In the genomic region with DNA sequence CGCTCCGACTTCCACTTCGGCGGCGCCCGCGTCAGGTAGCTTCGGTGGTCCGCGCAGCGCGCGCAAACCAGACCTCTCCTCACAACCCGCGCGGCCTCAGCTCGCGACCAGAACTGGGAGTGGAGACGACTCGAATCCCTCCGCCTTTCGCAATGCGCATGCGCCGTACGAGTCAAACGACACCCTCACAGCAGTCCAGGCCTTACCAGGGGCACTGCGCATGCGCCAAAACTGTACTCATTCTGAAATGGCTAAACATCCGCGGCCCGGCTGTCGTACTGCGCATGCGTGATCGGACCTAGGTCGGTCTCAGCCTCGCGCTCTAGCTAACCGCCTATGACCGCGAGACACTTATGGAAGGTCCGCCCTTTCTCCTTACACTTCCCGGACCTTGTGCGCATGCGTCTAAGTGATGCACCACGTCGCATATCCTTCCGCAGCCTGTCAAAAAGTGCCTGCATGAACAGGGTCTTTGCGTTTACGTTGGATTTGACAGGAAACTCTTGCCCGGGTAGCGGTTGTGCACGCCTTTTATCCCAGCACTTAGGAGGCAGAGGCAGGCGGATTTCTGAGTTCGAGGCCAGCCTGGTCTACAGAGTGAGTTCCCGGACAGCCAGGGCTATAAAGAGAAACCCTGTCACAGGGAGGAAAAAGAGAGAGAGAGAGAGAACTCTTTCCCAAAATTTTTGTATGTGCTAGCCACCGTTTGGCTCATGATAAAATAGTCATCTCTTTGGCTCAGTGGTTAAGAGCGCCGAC, we compare ENCODE assay signal across 8 mouse cellular contexts. TPM values are rescaled to one million over a fixed set of nuclear protein-coding genes. Genes with fewer than 3 reads are reported as not detected.
DNase-seq lines count a peak whose midpoint lies in the region; ATAC-seq and TF ChIP-seq lines count a peak whose summit lies in the region.

Gene Snrnp70 (minus strand): TSS at position 165 of the 759 bp plus-strand sequence.

- TF ChIP-seq POLR2A in kidney, adult 2 months (IDR thresholded peaks at IDR 0.05; ENCODE audit: low read depth, low read length): peak; percentile 92
- peak; percentile 91 for TF ChIP-seq POLR2A in spleen, adult 2 months (IDR thresholded peaks at IDR 0.05; ENCODE audit: low read depth, low read length)

- H3K27me3 ChIP-seq in embryonic facial prominence, embryonic 13.5 days: no peaks in the 10 kb centered on the region
- no peaks in the 10 kb centered on the region for H3K27me3 ChIP-seq in kidney, adult 2 months (replicated peaks; ENCODE audit: control insufficient read depth, insufficient read depth, low read length)
- H3K27me3 ChIP-seq in limb, embryonic 12.5 days: no peaks in the 10 kb centered on the region
- H3K27me3 ChIP-seq in midbrain, embryonic 15.5 days (replicated peaks): no peaks in the 10 kb centered on the region
- H3K27me3 ChIP-seq in spleen, adult 2 months (ENCODE audit: control insufficient read depth, insufficient read depth, low read length): no peaks in the 10 kb centered on the region

- H3K4me3 ChIP-seq in embryonic facial prominence, embryonic 13.5 days: peak within 1 kb of the TSS; percentile 61
- H3K4me3 ChIP-seq in kidney, adult 2 months (ENCODE audit: insufficient read depth, low read depth, low read length): peak within 1 kb of the TSS; percentile 75
- peak within 1 kb of the TSS; percentile 86 for H3K4me3 ChIP-seq in limb, embryonic 12.5 days (replicated peaks)
- peak within 1 kb of the TSS; percentile 59 for H3K4me3 ChIP-seq in midbrain, embryonic 15.5 days
- H3K4me3 ChIP-seq in spleen, adult 2 months (ENCODE audit: extremely low read depth, insufficient read depth, insufficient read length): peak within 1 kb of the TSS; percentile 85

- ATAC-seq in embryonic facial prominence, embryonic 13.5 days (ENCODE audit: insufficient number of reproducible peaks, insufficient read depth, low FRiP score, low TSS enrichment, low read depth): peak; percentile 95
- ATAC-seq in limb, embryonic 12.5 days (ENCODE audit: insufficient number of reproducible peaks, insufficient read depth, low FRiP score, low TSS enrichment, low read depth): peak; percentile 96
- peak; percentile 96 for ATAC-seq in midbrain, embryonic 15.5 days (replicated peaks)

- peaks cover 17% of the 10 kb centered on the region for H3K4me1 ChIP-seq in embryonic facial prominence, embryonic 13.5 days
- H3K4me1 ChIP-seq in kidney, adult 2 months (ENCODE audit: control insufficient read depth, insufficient read depth, low read length): peaks cover 8% of the 10 kb centered on the region; the same call in 1 of the 2 replicates
- peaks cover 16% of the 10 kb centered on the region for H3K4me1 ChIP-seq in limb, embryonic 12.5 days (replicated peaks)
- H3K4me1 ChIP-seq in midbrain, embryonic 15.5 days: peaks cover 22% of the 10 kb centered on the region
- peaks cover 9% of the 10 kb centered on the region; the same call in 1 of the 2 replicates for H3K4me1 ChIP-seq in spleen, adult 2 months (ENCODE audit: control insufficient read depth, insufficient read depth, insufficient read length)

- peak within 1 kb of the TSS; percentile 99 for H3K27ac ChIP-seq in embryonic facial prominence, embryonic 13.5 days
- peak within 1 kb of the TSS; percentile 63 for H3K27ac ChIP-seq in kidney, adult 2 months (ENCODE audit: insufficient read depth, low read depth, low read length)
- peak within 1 kb of the TSS; percentile 100 for H3K27ac ChIP-seq in limb, embryonic 12.5 days
- H3K27ac ChIP-seq in midbrain, embryonic 15.5 days: peak within 1 kb of the TSS; percentile 92
- peak within 1 kb of the TSS; percentile 87 for H3K27ac ChIP-seq in spleen, adult 2 months (ENCODE audit: insufficient read depth, low read length)

- peak within 1 kb of the TSS; percentile 91 for H3K9ac ChIP-seq in embryonic facial prominence, embryonic 13.5 days
- H3K9ac ChIP-seq in limb, embryonic 12.5 days (replicated peaks): peak within 1 kb of the TSS; percentile 96
- H3K9ac ChIP-seq in midbrain, embryonic 15.5 days: peak within 1 kb of the TSS; percentile 74

- peak within 1 kb of the TSS; percentile 95 for H3K4me2 ChIP-seq in embryonic facial prominence, embryonic 13.5 days
- peak within 1 kb of the TSS; percentile 98 for H3K4me2 ChIP-seq in limb, embryonic 12.5 days
- H3K4me2 ChIP-seq in midbrain, embryonic 15.5 days: peak within 1 kb of the TSS; percentile 82

- WGBS in embryonic facial prominence, embryonic 13.5 days: under 1% methylated on average over 60 of the region's 60 CpGs
- WGBS in kidney, adult 2 months: under 1% methylated on average over 60 of the region's 60 CpGs
- WGBS in limb, embryonic 12.5 days: under 1% methylated on average over 60 of the region's 60 CpGs
- WGBS in midbrain, embryonic 15.5 days: under 1% methylated on average over 60 of the region's 60 CpGs
- under 1% methylated on average over 60 of the region's 60 CpGs for WGBS in spleen, adult 2 months

- peaks cover 19% of the 10 kb centered on the region for H3K36me3 ChIP-seq in embryonic facial prominence, embryonic 13.5 days
- H3K36me3 ChIP-seq in kidney, adult 2 months (ENCODE audit: control insufficient read depth, insufficient read depth, low read length): no peaks in the 10 kb centered on the region; the same call in 1 of the 2 replicates
- H3K36me3 ChIP-seq in limb, embryonic 12.5 days: peaks cover 31% of the 10 kb centered on the region
- H3K36me3 ChIP-seq in midbrain, embryonic 15.5 days (replicated peaks): peaks cover 13% of the 10 kb centered on the region
- H3K36me3 ChIP-seq in spleen, adult 2 months (ENCODE audit: control insufficient read depth, insufficient read depth, low read length): peaks cover 15% of the 10 kb centered on the region

- DNase-seq in 3134 (ENCODE audit: extremely low read depth, insufficient read length, low spot score): peak; percentile 99
- peak; percentile 100 for DNase-seq in adrenal gland, postnatal 36 days
- DNase-seq in heart, adult 18-20 months: peak; percentile 100
- DNase-seq in kidney, adult 2 months: peak; percentile 100
- DNase-seq in spleen, adult 2 months (ENCODE audit: low read depth in 1 of 2, low spot score in 2 of 2): peak; percentile 100

- TF ChIP-seq CTCF in kidney, adult 2 months (conservative IDR thresholded peaks at IDR 0.05; ENCODE audit: insufficient read depth, insufficient read length, low read depth, low read length): no peak
- no peak for TF ChIP-seq CTCF in spleen, adult 2 months (IDR thresholded peaks at IDR 0.05; ENCODE audit: extremely low read depth, insufficient read depth, insufficient read length, insufficient replicate concordance)

- H3K9me3 ChIP-seq in embryonic facial prominence, embryonic 13.5 days: no peaks in the 10 kb centered on the region
- H3K9me3 ChIP-seq in limb, embryonic 12.5 days: no peaks in the 10 kb centered on the region
- H3K9me3 ChIP-seq in midbrain, embryonic 15.5 days: no peaks in the 10 kb centered on the region

RNA-seq across cellular contexts. Expression of gene Snrnp70, which starts in this region (rescaled TPM):
- total RNA-seq in adrenal gland, postnatal 36 days (2021): 100 to 1,000 TPM; 223 to 308 TPM
- 285 and 299 TPM in 2 replicates for polyA plus RNA-seq in embryonic facial prominence, embryonic 13.5 days (2015; fragmentation: Nextera tagmentation; extraction: Ambion mirVana)
- total RNA-seq in heart, adult 18-20 months (2021): 10 to 100 TPM; 81.1 to 85.7 TPM
- polyA plus RNA-seq in kidney, adult 2 months (2012; rRNA removed): 137 and 138 TPM in 2 replicates
- 341 and 347 TPM in 2 replicates for polyA plus RNA-seq in limb, embryonic 12.5 days (2016; fragmentation: Nextera tagmentation; extraction: Ambion mirVana)
- polyA plus RNA-seq in midbrain, embryonic 15.5 days (2015; fragmentation: Nextera tagmentation; extraction: Ambion mirVana): 202 and 214 TPM in 2 replicates
- polyA plus RNA-seq in spleen, adult 2 months (2012; rRNA removed): 273 and 277 TPM in 2 replicates

Comparison
In these comparisons a context has a peak if more than half of its experiments do, and no peak if none do; other contexts are left out.
1. Peak in every context shown above with its lines: DNase-seq, ATAC-seq, H3K4me3 ChIP-seq and H3K27ac ChIP-seq.